Mouse (Mus musculus): ENCODE results near the gene Stag1.

Stag1 gene

GRCm38 (mm10) chr9:100605522-100605921, 7.9 kb downstream of the Stag1 start:
- no peak for DNase-seq (ENCODE audit: low read depth)

- no peak for DNase-seq (ENCODE audit: low read depth)
Measured at GRCm38 (mm10) chr9:100605985-100606554, 8.5 kb downstream of the Stag1 start.

GRCm38 (mm10) chr9:100613501-100614071, 16.0 kb downstream of the Stag1 start:
- DNase-seq (ENCODE audit: low read depth) = no peak

GRCm38 (mm10) chr9:100616947-100617346, 19.3 kb downstream of the Stag1 start:
- no peak for DNase-seq (ENCODE audit: low read depth)

- DNase-seq (ENCODE audit: low read depth) = no peak
Measured at GRCm38 (mm10) chr9:100626258-100626657, 28.7 kb downstream of the Stag1 start.

GRCm38 (mm10) chr9:100640754-100641153, 43.2 kb downstream of the Stag1 start:
- no peak for DNase-seq (ENCODE audit: low read depth)

GRCm38 (mm10) chr9:100641391-100642085, 43.9 kb downstream of the Stag1 start:
- DNase-seq (ENCODE audit: low read depth) = no peak

GRCm38 (mm10) chr9:100642186-100642839, 44.7 kb downstream of the Stag1 start:
- no peak for DNase-seq (ENCODE audit: low read depth)

GRCm38 (mm10) chr9:100642840-100643697, 45.5 kb downstream of the Stag1 start:
- peak; percentile 90 for DNase-seq (ENCODE audit: low read depth)

GRCm38 (mm10) chr9:100644071-100644771, 46.6 kb downstream of the Stag1 start:
- peak; percentile 19 for DNase-seq (ENCODE audit: low read depth)

- no peak for DNase-seq (ENCODE audit: low read depth)
Measured at GRCm38 (mm10) chr9:100645026-100645940, 47.7 kb downstream of the Stag1 start.

GRCm38 (mm10) chr9:100646276-100646675, 48.7 kb downstream of the Stag1 start:
- DNase-seq (ENCODE audit: low read depth) = no peak

- DNase-seq (ENCODE audit: low read depth) = no peak
Measured at GRCm38 (mm10) chr9:100647774-100648323, 50.3 kb downstream of the Stag1 start.

- no peak for DNase-seq (ENCODE audit: low read depth)
Measured at GRCm38 (mm10) chr9:100654104-100654503, 56.5 kb downstream of the Stag1 start.

- no peak for DNase-seq (ENCODE audit: low read depth)
Measured at GRCm38 (mm10) chr9:100656058-100656457, 58.5 kb downstream of the Stag1 start.

GRCm38 (mm10) chr9:100660587-100660986, 63.0 kb downstream of the Stag1 start:
- no peak for DNase-seq (ENCODE audit: low read depth)

- DNase-seq (ENCODE audit: low read depth) = no peak
Measured at GRCm38 (mm10) chr9:100663473-100664134, 66.0 kb downstream of the Stag1 start.

- no peak for DNase-seq (ENCODE audit: low read depth)
Measured at GRCm38 (mm10) chr9:100670151-100670550, 72.6 kb downstream of the Stag1 start.

GRCm38 (mm10) chr9:100679036-100679435, 81.4 kb downstream of the Stag1 start:
- DNase-seq (ENCODE audit: low read depth) = no peak

Data from c-Kit-positive CD71-negative TER-119-negative erythroid progenitor cells, embryonic 14.5 days (primary cell).